8 mouse cellular contexts compared by ENCODE assay signal in the genomic region with DNA sequence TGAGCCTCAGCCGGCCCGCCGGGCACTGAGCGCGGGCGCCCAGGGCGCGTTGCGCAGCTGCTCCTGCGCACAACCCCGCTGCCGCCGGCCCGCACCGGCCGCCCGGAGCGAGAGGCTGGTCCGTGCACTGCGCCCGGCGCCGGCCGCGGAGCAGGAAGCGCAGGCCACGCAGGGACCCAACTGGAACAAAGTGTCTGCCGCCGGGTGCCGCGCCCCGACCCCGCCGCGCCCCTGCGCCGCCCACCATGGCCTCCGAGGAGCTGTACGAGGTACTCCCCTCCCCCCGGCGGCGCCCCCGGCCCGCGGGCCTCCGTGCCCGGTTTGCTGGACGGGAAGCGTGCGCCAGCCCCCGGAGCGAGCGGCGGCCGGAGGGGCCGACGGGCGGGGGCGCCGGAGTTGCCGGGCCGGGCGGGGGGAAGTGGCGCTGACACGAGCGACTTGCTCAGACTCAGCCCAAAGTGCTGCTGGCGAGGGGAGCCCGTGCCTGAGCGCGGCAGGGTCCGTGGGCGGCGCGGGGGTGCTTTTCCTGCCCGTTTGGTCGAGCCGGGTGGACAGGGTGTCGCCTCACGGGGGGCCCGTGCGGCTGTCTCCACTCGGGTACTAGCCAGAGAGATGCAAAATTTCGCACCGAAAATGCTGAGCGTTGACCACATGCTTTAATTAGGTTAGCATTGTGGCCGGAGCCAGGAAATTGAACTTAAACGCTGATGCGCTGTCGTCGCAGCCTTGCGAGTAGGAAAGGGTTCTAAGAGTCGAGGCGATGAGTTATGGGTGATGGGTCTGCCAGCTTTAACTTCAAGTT.
A peak's percentile ranks its signal among the peaks of the same experiment; 100 is the strongest.
DNase-seq lines count a peak whose midpoint lies in the region; ATAC-seq and TF ChIP-seq lines count a peak whose summit lies in the region.

No protein-coding gene starts in this region.

- peak overlapping the region; percentile 73 for H3K27ac ChIP-seq in MEL (ENCODE audit: control insufficient read depth, low read depth, low read length)
- no peak overlapping the region; the same call in 1 of the 2 replicates for H3K27ac ChIP-seq in cerebellum, adult 2 months (ENCODE audit: insufficient read depth, low read length)
- peak overlapping the region; percentile 91 for H3K27ac ChIP-seq in hindbrain, embryonic 11.5 days (ENCODE audit: low read depth, low read length)

- peak overlapping the region; percentile 82 to 83 for H3K4me3 ChIP-seq in MEL (ENCODE audit: control insufficient read depth in 1 of 2, insufficient read depth in 1 of 2, low read depth in 2 of 2, low read length in 2 of 2)
- peak overlapping the region; percentile 86 for H3K4me3 ChIP-seq in cerebellum, adult 2 months (replicated peaks; ENCODE audit: insufficient read depth, low read depth, low read length)
- H3K4me3 ChIP-seq in hindbrain, embryonic 11.5 days (ENCODE audit: low read depth, low read length): peak overlapping the region; percentile 96

- H3K79me2 ChIP-seq in MEL (ENCODE audit: control insufficient read depth, insufficient read depth, low read length, poor library complexity): peaks cover 56% of the 10 kb centered on the region

- H3K36me3 ChIP-seq in MEL (ENCODE audit: control insufficient read depth in 1 of 2, insufficient read depth in 2 of 2, low read length in 2 of 2): peaks cover 0 to 15% of the 10 kb centered on the region in 2 experiments; a peak in 2 of 4 replicates
- no peaks in the 10 kb centered on the region for H3K36me3 ChIP-seq in hindbrain, embryonic 11.5 days (ENCODE audit: control insufficient read depth, insufficient read depth, low read length)

- no peak; the same call in 1 of the 2 replicates for TF ChIP-seq RAD21 in MEL (IDR thresholded peaks at IDR 0.05; ENCODE audit: low read depth, low read length)

- peak overlapping the region; percentile 96 for H3K9ac ChIP-seq in MEL (ENCODE audit: control insufficient read depth, low read depth, low read length, poor library complexity, severe bottlenecking)
- H3K9ac ChIP-seq in hindbrain, embryonic 11.5 days (ENCODE audit: low read depth, low read length): peak overlapping the region; percentile 94

- no peak for TF ChIP-seq EP300 in MEL (IDR thresholded peaks at IDR 0.05; ENCODE audit: low read depth in 1 of 2, low read length in 2 of 2)

- H3K4me1 ChIP-seq in MEL (ENCODE audit: control insufficient read depth in 1 of 2, insufficient read depth in 2 of 2, low read length in 2 of 2): peaks cover 3 to 14% of the 10 kb centered on the region in 2 experiments
- peaks cover 3% of the 10 kb centered on the region; the same call in 1 of the 2 replicates for H3K4me1 ChIP-seq in cerebellum, adult 2 months (ENCODE audit: control insufficient read depth, insufficient read depth, low read length)
- peaks cover 4% of the 10 kb centered on the region; the same call in 1 of the 2 replicates for H3K4me1 ChIP-seq in hindbrain, embryonic 11.5 days (replicated peaks; ENCODE audit: control insufficient read depth, insufficient read depth, low read length)

- WGBS in cerebellum, adult 2 months: under 1% methylated on average over 92 of the region's 93 CpGs
- under 1% methylated on average over 62 of the region's 93 CpGs for WGBS in hindbrain, embryonic 11.5 days

- peak; percentile 86 for ATAC-seq in hindbrain, embryonic 11.5 days (ENCODE audit: low FRiP score)

- no peaks in the 10 kb centered on the region; the same call in 1 of the 2 replicates for H3K9me3 ChIP-seq in MEL (replicated peaks; ENCODE audit: insufficient read depth, low read length)
- H3K9me3 ChIP-seq in hindbrain, embryonic 11.5 days (ENCODE audit: control insufficient read depth, low read length): peaks cover 2% of the 10 kb centered on the region; the same call in 1 of the 2 replicates

- H3K4me2 ChIP-seq in hindbrain, embryonic 11.5 days (replicated peaks; ENCODE audit: low read depth, low read length): peak overlapping the region; percentile 61

- DNase-seq in MEL (ENCODE audit: low read depth, low spot score): peak; percentile 69
- DNase-seq in cerebellum, adult 2 months: peak; percentile 60 to 66
- DNase-seq in frontal cortex, adult 2 months (ENCODE audit: extremely low spot score in 1 of 2, low spot score in 1 of 2): peak; percentile 24 to 37
- DNase-seq in hindbrain, embryonic 11.5 days (ENCODE audit: low spot score): peak; percentile 74
- peak; percentile 28 to 37 for DNase-seq in layer of hippocampus, postnatal 36 days
- DNase-seq in lung, postnatal 36 days: peak; percentile 40
- DNase-seq in right cerebral cortex, postnatal 10 days (ENCODE audit: low spot score in 2 of 2): peak; percentile 45 to 52
- DNase-seq in urinary bladder, postnatal 25 days (ENCODE audit: low spot score): peak; percentile 41

- H3K27me3 ChIP-seq in MEL (ENCODE audit: control insufficient read depth in 1 of 2, insufficient read depth in 2 of 2, low read length in 2 of 2): no peaks in the 10 kb centered on the region
- H3K27me3 ChIP-seq in cerebellum, adult 2 months (ENCODE audit: control insufficient read depth, insufficient read depth, low read length): no peaks in the 10 kb centered on the region
- peaks cover 21% of the 10 kb centered on the region; the same call in 1 of the 2 replicates for H3K27me3 ChIP-seq in hindbrain, embryonic 11.5 days (ENCODE audit: control insufficient read depth, insufficient read depth, low read length)

- peak; percentile 38 to 44; a peak in 3 of 4 replicates for TF ChIP-seq POLR2A in MEL (IDR thresholded peaks at IDR 0.05; ENCODE audit: control insufficient read depth in 1 of 2, insufficient read depth in 1 of 2, low read depth in 1 of 2, low read length in 2 of 2, poor library complexity in 1 of 2)
- no peak for TF ChIP-seq POLR2A in cerebellum, adult 2 months (IDR thresholded peaks at IDR 0.05; ENCODE audit: borderline replicate concordance, insufficient read depth, low read length)

- no peak for TF ChIP-seq CTCF in MEL (IDR thresholded peaks at IDR 0.05 in 2 of 3, conservative IDR thresholded peaks at IDR 0.05 in 1 of 3; ENCODE audit: control insufficient read depth in 1 of 3, insufficient read depth in 1 of 3, low read depth in 2 of 3, low read length in 3 of 3, poor library complexity in 1 of 3, severe bottlenecking in 1 of 3)
- no peak for TF ChIP-seq CTCF in cerebellum, adult 2 months (IDR thresholded peaks at IDR 0.05; ENCODE audit: borderline replicate concordance, insufficient read depth, low read depth, low read length)

TF ChIP-seq in MEL, 35 proteins besides CTCF, POLR2A, EP300 and RAD21:
- TF ChIP-seq MXI1 (IDR thresholded peaks at IDR 0.05; ENCODE audit: low read depth, low read length) (peak; percentile 66), MAX (IDR thresholded peaks at IDR 0.05; ENCODE audit: low read length) (peak; percentile 43; the same call in 1 of the 2 replicates), TBP (IDR thresholded peaks at IDR 0.05; ENCODE audit: low read depth, low read length) (0 out of 2 replicates have a peak, but pooled peaks have one; percentile 35), NELFE (IDR thresholded peaks at IDR 0.05; ENCODE audit: low read depth, low read length) (no peak), GATA1 (IDR thresholded peaks at IDR 0.05; ENCODE audit: low read depth, low read length) (peak; percentile 9; the same call in 1 of the 2 replicates), NRF1 (IDR thresholded peaks at IDR 0.05; ENCODE audit: insufficient read depth, low read depth, low read length, poor library complexity, severe bottlenecking) (peak; percentile 66; the same call in 1 of the 2 replicates), KAT2A (conservative IDR thresholded peaks at IDR 0.05; ENCODE audit: low read depth, low read length) (no peak)
